Mouse (Mus musculus): ENCODE data around the gene Pcgf1.

- no peak for TF ChIP-seq GATA1 (IDR thresholded peaks at IDR 0.05; ENCODE audit: borderline replicate concordance, low read length)
- no peak for TF ChIP-seq FLI1 (IDR thresholded peaks at IDR 0.05; ENCODE audit: low read length)
These were observed 11.7 kb upstream of the Pcgf1 start for GRCm38 (mm10) chr6:83065995-83066394.
